Mouse (Mus musculus): ENCODE results near the gene Vmn1r64. TPM values are rescaled to one million over a fixed set of nuclear protein-coding genes. Genes with fewer than 3 reads are reported as not detected.
"Not testable (repeated sequence)": the region's sequence is repeated elsewhere in the genome, so short reads cannot be mapped to it uniquely, and the experiment has no call there.

Gene Vmn1r64
- total RNA-seq (2014; fragmentation: Nextera tagmentation) = not detected in 2 replicates
- total RNA-seq (2017) = not detected in 2 replicates

GRCm38 (mm10) chr7:5884442-5884841 lies at the start of gene Vmn1r64:
Gene Vmn1r64, minus strand, starts transcription at chr7:5884542.
- no peak for ATAC-seq (replicated peaks; ENCODE audit: low FRiP score, low TSS enrichment, poor library complexity, severe bottlenecking)

- ATAC-seq (replicated peaks; ENCODE audit: low FRiP score, low TSS enrichment, poor library complexity, severe bottlenecking) = no peak
These were observed 14.9 kb upstream of the Vmn1r64 start for GRCm38 (mm10) chr7:5899238-5899637.

GRCm38 (mm10) chr7:5897245-5897644 lies 12.9 kb upstream of the Vmn1r64 start:
- ATAC-seq (replicated peaks; ENCODE audit: low FRiP score, low TSS enrichment, poor library complexity, severe bottlenecking) = not testable (repeated sequence)

Other genes with a start within 250 kb of the Vmn1r64 start
- not detected in 2 replicates for gene Vmn1r62, start 210.9 kb downstream of the Vmn1r64 start, total RNA-seq (2014; fragmentation: Nextera tagmentation)
- gene Vmn1r62, start 210.9 kb downstream of the Vmn1r64 start, total RNA-seq (2017) = not detected in 2 replicates
- gene Vmn1r63, start 79.1 kb downstream of the Vmn1r64 start, total RNA-seq (2014; fragmentation: Nextera tagmentation) = not detected in 2 replicates
- not detected in 2 replicates for gene Vmn1r63, start 79.1 kb downstream of the Vmn1r64 start, total RNA-seq (2017)
- gene Vmn1r65, start 126.5 kb upstream of the Vmn1r64 start, total RNA-seq (2014; fragmentation: Nextera tagmentation) = not detected in 2 replicates
- not detected in 2 replicates for gene Vmn1r65, start 126.5 kb upstream of the Vmn1r64 start, total RNA-seq (2017)
- gene Nlrp4c, start 160.6 kb upstream of the Vmn1r64 start, total RNA-seq (2014; fragmentation: Nextera tagmentation) = not detected in 2 replicates
- not detected in 2 replicates for gene Nlrp4c, start 160.6 kb upstream of the Vmn1r64 start, total RNA-seq (2017)